Mouse (Mus musculus) spleen, postnatal 4 days (tissue): ENCODE measurements around the gene Pigs.

Source experiments
- DNase-seq, 2 experiments: peaks; one replicate each; pipeline ENCODE4 v3.0.0; 2022; ENCODE audit warnings: low spot score in 2 of 2

The Pigs gene

DNA sequence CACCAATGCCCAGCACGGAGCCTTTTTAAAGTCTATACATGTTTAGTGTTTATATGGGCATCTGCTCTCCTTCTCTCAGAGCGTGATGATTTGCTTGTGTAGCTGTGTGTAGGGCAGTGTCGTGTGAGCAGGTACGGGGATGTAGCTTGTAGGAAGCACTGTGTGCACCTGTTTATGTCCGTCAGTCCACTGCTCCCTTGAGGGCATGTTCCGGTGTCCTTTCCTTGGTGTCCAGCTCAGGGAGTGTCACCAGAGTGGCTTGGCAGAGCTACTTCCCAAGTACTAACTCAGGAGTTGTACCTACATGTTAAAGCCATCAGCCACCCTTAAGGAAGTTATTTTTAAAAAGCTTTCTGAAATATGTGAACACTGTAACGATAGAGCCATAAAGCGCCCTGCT lies 8.8 kb downstream of the Pigs start:
- DNase-seq: no peak

DNA sequence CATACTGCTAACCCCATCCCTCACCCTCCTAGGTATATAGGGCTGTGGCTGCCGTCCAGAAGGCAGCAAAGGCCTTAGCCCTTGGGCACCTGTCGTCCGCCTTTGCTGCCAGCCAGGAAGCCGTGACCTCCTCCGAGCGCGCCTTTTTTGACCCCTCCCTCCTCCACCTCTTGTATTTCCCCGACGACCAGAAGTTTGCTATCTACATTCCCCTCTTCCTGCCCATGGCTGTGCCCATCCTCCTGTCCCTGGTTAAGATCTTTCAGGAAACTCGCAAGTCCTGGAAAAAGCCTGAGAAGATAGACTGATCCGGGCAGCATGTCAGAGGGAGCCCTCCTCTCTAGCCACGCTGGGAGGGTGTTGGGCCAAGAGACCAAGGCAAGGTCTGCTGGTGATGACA lies 13.5 kb downstream of the Pigs start:
- DNase-seq: peak in 1 of 2 experiments; percentile 56

DNA sequence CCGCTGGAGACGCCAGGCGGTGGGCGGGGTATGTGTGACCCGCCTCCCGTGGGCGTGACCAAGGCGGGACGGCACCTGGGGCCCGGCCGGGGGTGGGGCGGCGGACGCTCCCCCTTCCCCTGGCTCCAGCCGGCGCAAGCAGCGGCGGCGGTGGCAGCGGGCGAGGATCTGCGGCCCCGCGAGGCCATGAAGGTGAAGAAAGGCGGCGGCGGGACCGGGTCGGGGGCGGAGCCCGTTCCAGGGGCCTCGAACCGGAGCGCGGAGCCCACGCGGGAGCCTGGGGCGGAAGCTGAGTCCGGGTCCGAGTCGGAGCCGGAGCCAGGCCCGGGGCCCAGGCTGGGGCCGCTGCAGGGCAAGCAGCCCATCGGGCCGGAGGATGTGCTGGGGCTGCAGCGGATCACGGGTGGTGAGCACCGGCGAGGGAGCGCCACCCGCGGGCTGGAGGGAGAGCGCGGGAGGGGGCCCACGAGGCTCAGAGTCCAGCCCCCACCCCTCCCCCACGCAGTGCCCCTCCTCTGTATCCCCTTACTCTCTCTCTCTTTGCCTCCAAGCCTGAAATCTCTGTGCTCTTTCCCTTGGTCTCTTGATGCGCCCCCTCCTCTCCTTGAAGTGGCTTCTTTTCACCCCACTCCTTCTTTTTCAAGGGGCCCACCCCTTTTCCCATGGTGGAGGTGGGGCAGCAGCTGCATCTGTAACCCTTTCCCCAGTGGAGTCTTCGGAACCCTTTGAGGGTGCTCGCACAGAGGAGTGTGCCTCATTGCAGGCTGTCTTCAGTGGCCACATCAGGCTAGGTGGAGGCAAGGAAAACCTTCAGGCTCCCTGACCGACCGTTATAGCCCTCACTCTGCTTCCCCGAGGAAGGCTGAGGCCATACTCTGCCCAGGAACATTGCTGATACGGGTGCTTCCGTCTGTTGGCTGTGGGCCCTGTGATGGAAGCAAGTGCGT lies 15.4 kb downstream of the Pigs start, which contains the start of gene Unc119:
Unc119 (plus strand) TSS at position 102 of the 947 bp plus-strand sequence.
- DNase-seq: peak; percentile 83 to 92

DNA sequence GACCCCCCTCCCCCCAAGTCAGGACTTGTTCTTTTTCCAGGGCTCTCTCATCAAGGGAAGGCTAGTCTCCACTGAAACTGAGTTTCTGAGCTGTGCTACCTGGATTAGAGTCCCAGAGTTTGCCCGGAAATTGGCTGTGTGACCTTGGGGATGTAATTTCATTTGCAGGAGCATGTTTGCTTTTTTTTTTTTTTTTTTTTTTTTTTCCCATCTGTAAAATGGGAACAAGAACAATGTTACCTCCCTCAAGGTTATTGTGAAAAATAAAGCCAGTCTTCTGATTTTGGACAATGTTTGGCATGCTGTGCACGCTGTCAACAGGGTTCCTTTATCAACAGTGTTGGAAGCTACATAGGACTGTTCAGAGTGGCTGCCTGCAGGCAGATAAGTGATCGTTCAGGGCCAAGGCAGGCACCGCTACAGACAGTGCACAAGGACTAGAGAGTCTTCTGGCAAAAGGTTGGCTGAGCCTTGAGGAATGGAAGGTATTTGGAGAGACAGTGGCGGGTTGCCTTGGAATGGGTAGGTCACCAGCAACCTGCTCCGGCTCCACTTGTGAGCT lies 16.2 kb downstream of the Pigs start:
- DNase-seq: peak in 1 of 2 experiments; percentile 51

DNA sequence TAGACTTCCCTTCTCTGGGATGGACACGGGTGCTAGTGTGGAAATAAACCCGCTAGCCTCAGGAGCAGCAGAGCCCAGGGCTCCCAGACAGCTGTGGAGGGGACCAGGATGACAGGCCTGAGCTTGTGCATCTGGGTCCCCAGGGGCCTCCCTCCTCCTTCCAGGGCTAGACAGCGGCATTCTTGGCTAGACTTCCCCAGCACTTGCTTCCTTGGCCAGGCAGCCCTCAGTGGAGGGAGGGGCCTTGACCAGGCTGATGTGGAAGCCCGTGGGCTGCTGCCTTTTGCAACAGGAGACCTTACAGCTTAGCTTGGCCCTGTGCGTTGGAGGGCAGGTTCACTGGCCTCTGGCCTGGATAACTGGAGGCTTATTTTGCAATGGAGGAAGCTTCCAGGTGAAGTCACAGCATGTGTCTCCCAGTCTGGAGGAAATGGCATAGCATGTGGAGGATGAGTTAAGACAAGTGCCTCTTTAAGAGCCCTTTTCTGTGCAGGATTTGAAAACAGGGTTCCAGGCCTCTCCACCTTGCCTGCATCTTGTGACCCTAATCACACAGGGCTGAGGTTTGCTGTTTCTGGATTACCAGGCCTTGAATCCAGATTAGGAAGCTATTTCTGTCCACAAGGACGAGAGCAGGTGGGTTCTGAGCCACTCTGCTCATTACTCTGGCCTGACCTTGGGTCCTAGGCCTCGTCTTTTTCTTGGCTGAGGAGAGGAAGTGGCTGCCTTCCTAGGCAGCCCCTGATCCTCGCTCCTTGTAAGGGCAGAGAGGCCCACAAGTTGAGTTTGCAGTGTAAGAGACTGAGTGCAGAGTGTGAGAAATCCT lies 16.9 kb downstream of the Pigs start:
- peak; percentile 42 to 73 for DNase-seq

DNA sequence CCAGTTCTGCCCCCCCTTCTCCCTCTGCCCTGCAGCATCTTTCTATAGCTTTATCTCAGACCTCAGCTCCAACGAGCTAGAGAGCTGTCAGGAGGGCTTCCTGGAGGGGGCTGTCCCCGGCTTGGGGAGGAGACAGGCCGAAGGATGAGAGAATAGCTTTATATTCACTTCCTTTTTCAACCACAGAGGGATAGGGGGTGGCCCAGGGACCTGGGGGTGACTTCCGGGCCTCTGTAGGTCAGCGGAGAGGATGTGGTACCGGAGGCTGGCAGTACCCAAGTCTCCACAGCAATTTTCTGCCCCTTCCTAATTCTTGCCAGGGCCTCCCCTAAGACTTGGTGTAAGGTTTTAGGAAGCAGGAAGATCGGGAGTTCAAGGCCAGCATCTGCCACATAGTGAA lies 17.6 kb downstream of the Pigs start:
- DNase-seq: peak; percentile 59 to 76

DNA sequence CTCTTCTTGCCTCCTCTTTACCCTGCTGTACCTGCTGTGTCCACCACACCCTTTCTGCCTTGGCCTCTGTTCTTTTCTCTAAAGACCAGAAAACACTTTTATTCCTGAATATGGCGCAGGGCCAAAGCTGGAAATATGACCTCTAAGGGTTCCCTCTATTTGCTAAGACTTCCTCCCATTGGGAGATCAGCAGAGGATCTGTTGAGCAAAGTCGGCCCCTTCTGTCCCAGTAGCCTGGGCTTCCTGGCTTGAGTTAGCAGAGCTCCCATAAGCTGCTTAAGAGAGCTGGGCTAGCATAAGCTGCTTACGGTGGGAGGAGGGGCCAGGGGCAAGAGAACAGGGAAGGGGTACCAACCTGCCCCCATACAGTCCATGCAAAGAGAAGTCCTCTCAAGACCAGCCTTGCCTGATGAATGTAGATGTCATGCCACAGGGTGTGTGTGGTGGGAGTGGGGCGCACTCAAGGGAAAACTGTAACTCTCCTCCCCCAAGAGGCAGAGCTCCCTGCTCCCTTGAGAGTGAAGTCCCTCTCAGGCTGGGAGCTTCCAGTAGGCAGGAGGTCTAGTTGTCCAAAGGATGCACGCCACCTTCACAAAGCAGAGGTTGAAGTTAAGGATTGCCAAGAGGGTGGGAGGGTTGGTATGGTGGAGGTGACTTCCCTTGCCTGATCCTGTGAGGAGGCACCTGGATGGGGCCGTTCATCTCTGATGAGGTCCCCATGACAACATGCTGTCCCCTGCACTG lies 18.3 kb downstream of the Pigs start:
- no peak for DNase-seq

DNA sequence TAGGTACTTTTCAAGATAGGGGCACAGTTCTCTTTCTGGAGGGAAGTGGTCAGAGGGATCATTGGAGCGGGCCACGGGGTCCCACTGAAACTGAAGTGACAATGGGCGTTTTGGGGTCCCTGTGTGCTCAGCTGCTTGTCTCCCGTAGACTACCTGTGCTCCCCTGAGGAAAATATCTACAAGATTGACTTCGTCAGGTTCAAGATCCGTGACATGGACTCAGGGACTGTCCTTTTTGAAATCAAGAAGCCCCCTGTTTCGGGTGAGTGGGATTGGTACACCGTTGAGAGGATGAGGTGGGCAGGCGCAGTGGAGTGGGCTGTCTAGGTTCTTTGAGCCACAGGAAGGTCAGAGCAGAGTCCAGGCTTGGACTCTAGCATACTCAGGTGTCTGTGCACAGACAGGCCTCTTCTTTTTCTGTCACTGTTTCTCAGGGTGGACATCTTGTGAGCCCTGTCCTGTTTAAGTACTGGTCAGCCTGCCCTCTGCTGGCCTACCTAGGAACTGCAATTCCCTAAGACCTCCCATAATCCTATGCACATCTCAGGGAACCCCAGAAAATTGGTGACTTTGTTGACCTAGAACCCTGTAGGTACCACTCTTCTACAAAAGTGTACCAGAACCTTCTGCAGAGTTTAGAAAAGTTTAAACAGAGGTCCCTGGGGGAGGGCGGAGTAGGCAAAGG lies 19.0 kb downstream of the Pigs start:
- peak; percentile 79 to 92 for DNase-seq

DNA sequence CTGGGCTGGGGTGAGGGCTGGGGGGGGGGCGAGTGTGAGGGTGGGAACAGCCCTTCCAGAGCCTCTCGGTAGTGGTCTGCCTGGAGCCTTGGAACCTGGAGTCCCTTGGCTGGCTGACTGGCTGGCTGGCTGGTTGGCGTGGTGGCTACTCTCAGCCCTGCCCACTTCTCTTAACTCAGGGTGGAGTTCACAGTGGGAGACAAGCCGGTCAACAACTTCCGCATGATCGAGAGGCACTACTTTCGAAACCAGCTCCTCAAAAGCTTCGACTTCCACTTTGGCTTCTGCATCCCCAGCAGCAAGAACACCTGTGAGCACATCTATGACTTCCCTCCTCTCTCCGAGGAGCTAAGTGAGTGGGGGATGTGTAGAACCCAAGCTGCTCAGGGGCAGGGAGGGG lies 19.7 kb downstream of the Pigs start:
- DNase-seq: peak; percentile 37 to 67

DNA sequence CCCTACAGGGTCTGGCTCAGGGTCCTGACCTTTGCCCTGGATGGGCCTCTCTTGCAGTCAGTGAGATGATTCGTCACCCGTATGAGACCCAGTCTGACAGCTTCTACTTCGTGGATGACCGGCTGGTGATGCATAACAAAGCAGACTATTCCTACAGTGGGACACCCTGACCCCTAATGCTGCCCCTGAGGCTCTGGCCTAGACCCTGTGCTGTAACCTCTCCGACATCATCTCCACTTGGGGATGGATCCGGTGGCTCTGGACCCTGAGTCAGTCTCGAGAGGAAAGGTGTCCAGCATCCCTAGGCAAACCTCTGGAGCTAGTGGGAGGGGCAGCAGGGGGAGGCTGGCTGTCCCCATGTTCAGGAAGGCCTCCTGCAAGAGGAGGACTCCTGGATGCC lies 20.3 kb downstream of the Pigs start:
- no peak for DNase-seq

DNA sequence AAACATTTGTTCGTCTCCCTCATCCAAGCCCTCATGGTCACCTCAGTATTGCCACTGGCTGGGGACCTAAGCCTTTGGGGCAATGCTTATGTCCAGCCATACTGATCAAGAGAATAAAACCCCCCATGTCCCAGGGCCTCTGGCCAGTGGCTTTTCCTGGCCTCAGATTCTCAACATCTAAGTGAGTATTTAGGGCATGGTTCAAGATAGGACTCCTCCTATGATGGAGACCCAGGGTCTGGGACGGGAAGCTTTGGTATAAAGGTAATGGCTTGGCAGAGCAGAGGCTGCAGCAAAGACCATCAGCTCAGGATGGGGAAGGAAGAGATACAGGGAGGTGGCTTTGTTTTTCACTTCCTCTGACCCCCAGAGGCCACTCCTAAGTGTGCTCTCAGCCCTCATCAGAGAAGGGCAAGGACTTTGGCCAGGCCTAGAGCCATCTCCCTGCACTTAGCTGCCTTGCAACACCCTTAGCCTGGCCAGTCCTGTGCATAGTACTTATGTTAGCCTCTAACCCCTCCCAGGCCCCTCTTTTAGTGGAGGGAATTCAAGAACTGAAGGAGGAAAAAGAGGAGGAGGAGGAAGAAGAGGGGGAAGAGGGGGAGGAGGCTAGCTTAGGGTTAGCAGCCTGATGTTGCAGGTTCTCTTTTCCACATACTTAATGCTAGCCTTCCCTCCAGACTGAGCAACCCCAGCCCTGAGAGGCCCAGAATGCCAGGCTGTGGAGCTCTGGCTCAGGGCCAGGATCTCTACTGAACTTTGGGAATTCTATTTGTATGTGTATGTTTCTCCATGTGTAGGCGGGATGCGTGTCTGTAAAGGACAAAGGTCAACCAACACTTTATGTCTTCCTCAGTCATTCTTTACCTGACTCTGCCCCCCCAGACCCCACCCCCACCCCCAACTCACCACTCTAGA lies 21.5 kb downstream of the Pigs start:
- peak in 1 of 2 experiments; percentile 27 for DNase-seq

DNA sequence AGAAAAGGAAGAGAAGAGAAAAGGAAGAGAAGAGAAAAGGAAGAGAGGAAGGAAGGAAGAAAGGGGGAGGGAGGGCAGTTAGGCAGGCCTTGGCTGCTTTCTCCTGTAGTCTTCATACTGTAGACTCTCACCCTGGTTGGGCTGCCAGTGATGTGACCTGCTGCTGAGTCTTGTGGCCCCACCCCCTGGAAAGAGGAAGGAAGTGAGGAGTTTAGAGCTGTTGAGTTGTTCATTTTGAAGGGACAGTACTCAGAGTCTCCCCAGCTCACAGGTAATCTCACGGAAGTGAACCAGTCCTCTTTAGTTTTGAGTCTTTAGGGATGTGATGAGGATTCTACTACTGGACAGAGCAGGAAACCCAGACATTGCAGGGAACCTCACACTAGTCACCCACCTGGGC lies 24.9 kb downstream of the Pigs start:
- peak in 1 of 2 experiments; percentile 56 for DNase-seq

DNA sequence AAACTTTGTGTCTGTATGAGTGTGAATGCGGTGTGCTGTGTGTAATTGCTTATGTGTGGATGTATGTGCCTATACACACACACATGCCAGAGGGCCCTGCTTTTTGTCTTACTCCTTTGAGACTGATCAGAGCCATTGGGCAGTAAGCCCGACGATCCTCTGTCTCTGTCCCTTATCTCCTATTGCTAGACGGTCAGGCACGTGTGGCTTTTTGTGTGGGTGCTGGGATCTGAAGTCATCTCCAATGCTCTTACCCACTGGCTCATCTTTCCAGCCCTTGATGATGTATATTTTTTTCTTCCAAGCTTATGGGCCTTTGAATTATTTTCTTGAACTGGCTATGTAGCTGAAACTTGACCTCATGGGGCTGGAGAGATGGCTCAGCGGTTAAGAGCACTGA lies 26.7 kb downstream of the Pigs start:
- no peak for DNase-seq

DNA sequence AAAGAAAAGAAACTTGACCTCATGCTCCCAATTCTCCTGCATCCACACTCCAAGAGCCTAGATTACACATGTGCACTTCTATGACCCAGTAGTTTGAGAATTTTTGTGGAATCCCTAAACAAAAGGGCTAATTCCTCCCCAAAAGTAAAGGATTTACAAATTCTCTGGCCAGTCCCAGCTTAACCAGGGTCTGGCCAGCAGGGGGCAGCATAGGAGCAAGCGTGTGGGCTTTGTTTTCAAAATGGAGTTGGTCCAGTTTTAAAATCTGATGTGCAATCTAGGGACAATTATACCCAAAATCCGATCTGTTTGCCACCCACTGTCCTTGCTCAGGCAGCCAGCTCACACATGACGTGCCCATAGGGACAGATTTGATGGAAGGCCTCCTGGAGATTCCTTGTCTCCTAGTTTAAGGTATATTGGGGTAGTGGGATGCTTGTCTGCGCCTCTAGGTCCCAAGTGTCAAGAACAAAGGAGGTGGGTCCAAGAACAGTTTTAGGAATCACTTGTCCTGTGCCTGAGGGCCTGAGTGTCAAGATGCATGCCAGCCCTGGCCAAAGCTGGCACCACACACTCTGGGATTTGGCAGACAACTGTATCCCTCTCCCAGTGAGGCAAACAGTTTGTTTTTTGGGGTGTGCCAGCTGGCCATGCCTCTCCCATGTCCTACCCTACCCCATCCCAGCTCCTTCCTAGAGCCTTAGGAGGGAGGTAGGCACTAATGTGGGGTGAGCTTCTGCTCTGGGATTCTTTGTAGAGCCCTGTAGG lies 27.4 kb downstream of the Pigs start:
- peak; percentile 66 to 92 for DNase-seq

DNA sequence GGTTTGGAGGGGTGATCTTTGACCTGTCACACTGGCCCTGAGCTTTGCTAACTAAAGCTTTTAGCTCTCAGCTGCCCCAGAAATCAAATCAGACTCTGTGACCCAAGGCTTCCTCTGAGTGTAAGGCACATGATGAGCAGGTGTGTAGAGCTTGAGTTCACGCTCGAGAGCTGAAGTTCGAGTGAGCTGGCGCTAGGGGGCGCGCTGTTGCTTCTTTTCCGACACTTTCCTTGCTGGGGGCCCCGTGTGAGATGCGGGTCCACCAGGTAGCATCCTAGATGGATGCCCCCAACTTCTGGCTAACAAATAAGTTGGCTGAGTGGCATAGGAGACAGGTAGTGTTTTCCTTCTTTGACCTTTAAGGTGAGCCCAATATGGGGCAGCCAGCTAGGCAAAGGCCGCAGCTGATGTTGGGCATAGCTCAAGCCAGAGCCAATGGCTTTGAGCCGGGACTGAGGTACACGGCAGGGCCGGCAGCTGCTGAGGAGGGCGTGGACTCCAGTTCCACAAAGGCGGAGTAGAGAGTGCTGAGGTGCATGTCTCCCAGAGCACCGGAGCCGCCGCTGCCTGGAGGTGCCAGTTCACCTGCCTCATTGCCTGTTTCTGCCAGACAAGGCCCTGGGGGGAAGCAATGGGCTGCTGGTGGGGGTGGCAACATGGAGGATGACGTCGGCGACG lies 30.3 kb downstream of the Pigs start:
- DNase-seq: peak; percentile 56 to 81

DNA sequence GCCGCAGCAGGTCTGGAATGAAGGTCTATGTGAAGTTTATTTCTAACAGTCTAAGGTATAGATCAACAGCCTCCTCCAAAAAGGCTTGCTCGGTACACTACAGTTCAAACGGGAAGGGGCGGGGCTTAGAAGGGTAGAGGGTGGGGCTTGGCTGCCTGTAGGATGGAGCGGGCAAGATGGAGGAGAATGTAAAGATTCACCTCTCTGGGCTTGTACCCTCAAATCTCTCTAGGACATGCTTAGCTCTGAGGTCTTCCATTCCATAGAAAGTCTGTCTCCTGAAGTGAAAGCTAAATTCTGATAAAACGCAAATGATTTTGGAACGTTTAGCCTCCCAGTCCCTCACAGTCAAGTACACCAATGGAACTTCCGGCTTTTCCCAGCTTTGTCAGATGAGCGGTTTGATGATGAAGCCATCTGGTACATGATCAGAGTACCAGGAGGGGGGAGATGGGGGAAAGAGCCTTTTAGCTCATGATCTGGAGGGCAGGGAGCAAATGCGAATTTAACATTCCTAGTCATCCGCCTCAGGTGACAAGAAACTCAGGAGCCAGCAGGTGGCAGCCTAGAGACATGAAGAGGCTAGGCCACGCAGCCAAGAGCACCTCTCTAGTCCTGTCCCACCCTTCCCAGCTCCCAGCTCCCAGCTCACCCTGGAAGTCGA lies 32.0 kb downstream of the Pigs start:
- peak; percentile 79 to 89 for DNase-seq

DNA sequence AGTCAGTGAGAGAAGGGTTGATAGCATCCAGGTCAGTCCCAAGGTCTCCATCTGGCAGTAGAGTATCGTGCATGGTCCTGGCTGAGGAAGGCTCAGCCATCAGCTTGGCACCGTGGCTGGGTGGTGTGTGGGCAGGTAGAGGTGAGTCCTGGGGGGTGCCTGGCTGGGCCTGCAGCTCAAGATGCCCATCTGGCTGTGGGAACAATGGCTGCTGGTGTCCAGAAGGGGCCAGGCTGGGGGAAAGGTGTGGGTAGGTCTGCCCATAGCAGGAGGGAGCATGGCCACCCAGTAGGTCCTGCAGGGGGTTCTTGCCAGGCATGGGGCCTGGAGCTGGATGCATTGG lies 32.5 kb downstream of the Pigs start:
- no peak for DNase-seq
